Mouse (Mus musculus): ENCODE measurements around the gene Usp22. TPM values are rescaled to one million over a fixed set of nuclear protein-coding genes. Genes with fewer than 3 reads are reported as not detected.

Gene Usp22
- total RNA-seq, 2 experiments from 2014 or later, result 585 to 610 TPM

- peak; percentile 17 for DNase-seq
- intact Hi-C loops (cut with DNase I), result no loop called here
Measured at GRCm38 (mm10) chr11:61110928-61111327, 63.9 kb downstream of the Usp22 start.

- intact Hi-C loops (cut with DNase I), result no loop called here
- no peak for DNase-seq
Measured at GRCm38 (mm10) chr11:61110113-61110512, 64.7 kb downstream of the Usp22 start.

GRCm38 (mm10) chr11:61109707-61110106 lies 65.1 kb downstream of the Usp22 start:
- no peak for DNase-seq
- intact Hi-C loops (cut with DNase I), result no loop called here

GRCm38 (mm10) chr11:61108911-61109361 lies 65.9 kb downstream of the Usp22 start:
- DNase-seq, result no peak
- intact Hi-C loops (cut with DNase I), result no loop called here

- DNase-seq, result peak; percentile 93
- intact Hi-C loops (cut with DNase I), result loop anchor here (2.0 kb wide), 1 partner anchor 304 kb away; no protein-coding TSS in a partner anchor
Measured at GRCm38 (mm10) chr11:61104241-61104901, 70.5 kb downstream of the Usp22 start.

GRCm38 (mm10) chr11:61102397-61103339 lies 72.2 kb downstream of the Usp22 start:
- DNase-seq, result no peak
- intact Hi-C loops (cut with DNase I), result no loop called here

Other genes with a start within 250 kb of the Usp22 start
- 10 to 100 TPM; 16.7 to 17.3 TPM for gene Map2k3, start 243.0 kb downstream of the Usp22 start, total RNA-seq (2021)
- gene Kcnj12, start 152.5 kb downstream of the Usp22 start, total RNA-seq (2021), result 1 to 10 TPM; 5.3 TPM
- gene Tnfrsf13b, start 48.3 kb downstream of the Usp22 start, total RNA-seq (2021), result 1 to 10 TPM in 1 of 2 experiments, under 1 TPM in 1; 0.70 to 1.1 TPM
- 1 to 10 TPM in 1 of 2 experiments, under 1 TPM in 1; 0.94 to 1.1 TPM for gene Aldh3a1, start 32.5 kb upstream of the Usp22 start, total RNA-seq (2021)
- 10 to 100 TPM; 40.0 to 42.3 TPM for gene Aldh3a2, start 92.4 kb upstream of the Usp22 start, total RNA-seq (2021)
- gene Slc47a2, start 167.8 kb upstream of the Usp22 start, total RNA-seq (2021), result under 1 TPM; 0.20 to 0.28 TPM
- 1 to 10 TPM; 1.5 to 2.1 TPM for gene Slc47a1, start 203.3 kb upstream of the Usp22 start, total RNA-seq (2021)

All from left cerebral cortex, postnatal 4 days (tissue).